Mouse (Mus musculus): ENCODE measurements around the gene Pde4dip. TPM values are rescaled to one million over a fixed set of nuclear protein-coding genes. Genes with fewer than 3 reads are reported as not detected.

Gene Pde4dip
- polyA plus RNA-seq, 2 experiments from 2014 or later, result 8.0 to 10.8 TPM

- ATAC-seq, result no peak
Measured at GRCm38 (mm10) chr3:97642001-97642400, 246.5 kb downstream of the Pde4dip start.

- no peak for ATAC-seq
Measured at GRCm38 (mm10) chr3:97641396-97641795, 247.1 kb downstream of the Pde4dip start.

Other genes starting within 250 kb of the Pde4dip start
- gene Prkab2, start 230.5 kb downstream of the Pde4dip start, polyA plus RNA-seq (2017; shearing (Covaris generic)), result 1 to 10 TPM; 1.7 to 2.2 TPM
- gene Gm17651, start 214.0 kb downstream of the Pde4dip start, polyA plus RNA-seq (2017; shearing (Covaris generic)), result not detected
- 10 to 100 TPM; 73.7 to 77.3 TPM for gene Sec22b, start 12.5 kb upstream of the Pde4dip start, polyA plus RNA-seq (2017; shearing (Covaris generic))
- 10 to 100 TPM; 14.1 to 17.5 TPM for gene Notch2, start 124.8 kb upstream of the Pde4dip start, polyA plus RNA-seq (2017; shearing (Covaris generic))

Data from activated CD4-positive, CD25-positive, alpha-beta regulatory T cell, adult 4 months (primary cell).